Mouse (Mus musculus) liver, postnatal 0 days (tissue): Measurements from ENCODE around the gene Map2k5. TPM values are rescaled to one million over a fixed set of nuclear protein-coding genes. Genes with fewer than 3 reads are reported as not detected.
A peak's percentile ranks its signal among the peaks of the same experiment; 100 is the strongest.

Experiments
- ATAC-seq: fragments of 200-750 bp; cut with Nextera tagmentation; 2 replicates; pipeline ENCODE4 v1.8.0; 2017; ENCODE audit warnings: mild to moderate bottlenecking, moderate library complexity
- DNase-seq: peaks from one replicate; pipeline ENCODE4 v3.0.0-alpha.2; 2016
- H3K27ac ChIP-seq: fragments of 300-500 bp; sonication (generic); 2 replicates; pipeline ENCODE4 v1.5.1; 2014; ENCODE audit warnings: antibody characterized with exemption, moderate library complexity, mild to moderate bottlenecking, low read depth
- H3K27me3 ChIP-seq: fragments of 300-500 bp; sonication (generic); 2 replicates; pipeline ENCODE4 v1.6.1; 2014; ENCODE audit warnings: low read length, control low read depth, mixed read lengths; ENCODE audit not compliant: insufficient read depth
- H3K36me3 ChIP-seq: fragments of 300-500 bp; sonication (generic); replicated peaks from 2 replicates; pipeline ENCODE4 v1.6.1; 2014; ENCODE audit warnings: mild to moderate bottlenecking, control low read depth, low read length, moderate library complexity, mixed read lengths; ENCODE audit not compliant: insufficient read depth
- H3K4me1 ChIP-seq: fragments of 300-500 bp; sonication (generic); 2 replicates; pipeline ENCODE4 v1.6.1; 2014; ENCODE audit warnings: antibody characterized with exemption, mild to moderate bottlenecking, control low read depth; ENCODE audit not compliant: insufficient read depth
- H3K4me2 ChIP-seq: fragments of 300-500 bp; sonication (generic); 2 replicates; pipeline ENCODE4 v1.6.1; 2014; ENCODE audit warnings: low read depth, mild to moderate bottlenecking, low read length, moderate library complexity, mixed read lengths
- H3K4me3 ChIP-seq: fragments of 300-500 bp; sonication (generic); 2 replicates; pipeline ENCODE4 v1.5.1; 2014; ENCODE audit warnings: low read depth, low read length
- H3K9ac ChIP-seq: fragments of 300-500 bp; sonication (generic); replicated peaks from 2 replicates; pipeline ENCODE4 v1.6.1; 2014; ENCODE audit warnings: mild to moderate bottlenecking, moderate library complexity
- H3K9me3 ChIP-seq: fragments of 300-500 bp; sonication (generic); 2 replicates; pipeline ENCODE4 v1.6.1; 2016; ENCODE audit warnings: mild to moderate bottlenecking, control low read depth, low read length, mixed read lengths
- CTCF ChIP-seq: sonication (generic); IDR thresholded peaks from 2 replicates; pipeline ENCODE4 v1.5.1; 2016; ENCODE audit warnings: antibody characterized with exemption, low read depth
- EP300 ChIP-seq: IDR thresholded peaks from 2 replicates; pipeline ENCODE4 v1.6.1; 2016; ENCODE audit warnings: antibody characterized with exemption, low read depth, mild to moderate bottlenecking
- WGBS: fragments of 180-500 bp; shearing (Covaris S2); extraction: QIAGEN DNeasy Blood & Tissue Kit; methylation state at CpG from one replicate; pipeline ENCODE4 v1.1.7; 2014; ENCODE audit not compliant: insufficient replicate concordance; 5-methylcytosine and 5-hydroxymethylcytosine counted together
- polyA plus RNA-seq: library from polyadenylated mRNA; unstranded; fragments of >200 nt; fragmentation: Nextera tagmentation; extraction: Ambion mirVana; gene quantifications from 2 replicates; pipeline ENCODE4 v1.2.1, GENCODE M21; 2015

Map2k5 gene
- polyA plus RNA-seq, 1 experiment from 2014 or later: 9.1 TPM

- Histone ChIP-seq H3K4me2 (no peak overlapping the region), H3K36me3 (no peaks in the 10 kb centered on the region), H3K4me1 (peaks cover 4% of the 10 kb centered on the region), H3K9me3 (no peaks in the 10 kb centered on the region), H3K9ac (no peak overlapping the region), H3K27ac (no peak overlapping the region), H3K4me3 (no peak overlapping the region), H3K27me3 (no peaks in the 10 kb centered on the region)
- DNase-seq (no peak), ATAC-seq (no peak)
- TF ChIP-seq CTCF (no peak), EP300 (no peak)
- 83% methylated on average over 7 of the region's 7 CpGs for WGBS
These were observed 17.9 kb upstream of the Map2k5 start for GRCm38 (mm10) chr9:63395612-63396011.

- Histone ChIP-seq H3K9me3 (no peaks in the 10 kb centered on the region), H3K27ac (no peak overlapping the region), H3K27me3 (no peaks in the 10 kb centered on the region), H3K4me3 (no peak overlapping the region), H3K4me1 (no peaks in the 10 kb centered on the region; the same call in 1 of the 2 replicates), H3K36me3 (no peaks in the 10 kb centered on the region), H3K9ac (no peak overlapping the region), H3K4me2 (no peak overlapping the region)
- ATAC-seq (no peak), DNase-seq (no peak)
- no peak for TF ChIP-seq CTCF
- TF ChIP-seq EP300: no peak
- 63% methylated on average over 2 of the region's 2 CpGs for WGBS
These were observed 13.6 kb upstream of the Map2k5 start for GRCm38 (mm10) chr9:63391307-63391706.

- no peak for TF ChIP-seq EP300
- no peak for TF ChIP-seq CTCF
- Histone ChIP-seq H3K4me3 (no peak overlapping the region), H3K36me3 (no peaks in the 10 kb centered on the region), H3K27ac (no peak overlapping the region), H3K4me1 (peaks cover 6% of the 10 kb centered on the region), H3K4me2 (no peak overlapping the region), H3K9ac (no peak overlapping the region), H3K9me3 (no peaks in the 10 kb centered on the region), H3K27me3 (no peaks in the 10 kb centered on the region)
- DNase-seq: no peak
- 69% methylated on average over 4 of the region's 4 CpGs for WGBS
- no peak for ATAC-seq
These were observed 5.1 kb upstream of the Map2k5 start for GRCm38 (mm10) chr9:63382761-63383160.

GRCm38 (mm10) chr9:63380326-63380725 lies 2.6 kb upstream of the Map2k5 start:
- TF ChIP-seq CTCF (no peak), EP300 (no peak)
- Histone ChIP-seq H3K4me1 (peaks cover 21% of the 10 kb centered on the region), H3K4me2 (no peak overlapping the region), H3K9ac (no peak overlapping the region), H3K9me3 (no peaks in the 10 kb centered on the region), H3K27ac (no peak overlapping the region), H3K4me3 (no peak overlapping the region), H3K27me3 (no peaks in the 10 kb centered on the region), H3K36me3 (no peaks in the 10 kb centered on the region)
- 75% methylated on average over 3 of the region's 3 CpGs for WGBS
- DNase-seq: no peak
- no peak for ATAC-seq

GRCm38 (mm10) chr9:63378174-63378573 lies 472 bp upstream of the Map2k5 start:
- Histone ChIP-seq H3K9me3 (no peaks in the 10 kb centered on the region), H3K27ac (peak overlapping the region; percentile 85), H3K4me3 (peak overlapping the region; percentile 66), H3K36me3 (no peaks in the 10 kb centered on the region), H3K4me1 (peaks cover 22% of the 10 kb centered on the region), H3K27me3 (no peaks in the 10 kb centered on the region), H3K9ac (peak overlapping the region; percentile 77), H3K4me2 (peak overlapping the region; percentile 88)
- WGBS: 17% methylated on average over 8 of the region's 8 CpGs
- no peak for DNase-seq
- no peak for ATAC-seq
- TF ChIP-seq EP300: no peak
- no peak for TF ChIP-seq CTCF

- TF ChIP-seq CTCF (no peak), EP300 (0 out of 2 replicates have a peak, but pooled peaks have one; percentile 20)
- no peak overlapping the region for H3K27ac ChIP-seq
- peaks cover 18% of the 10 kb centered on the region for H3K4me1 ChIP-seq
- DNase-seq (no peak), ATAC-seq (no peak)
- WGBS: 36% methylated on average over 2 of the region's 2 CpGs
- no peaks in the 10 kb centered on the region for H3K27me3 ChIP-seq
- no peak overlapping the region for H3K4me3 ChIP-seq
- no peak overlapping the region for H3K4me2 ChIP-seq
- H3K9ac ChIP-seq: no peak overlapping the region
- no peaks in the 10 kb centered on the region for H3K9me3 ChIP-seq
- H3K36me3 ChIP-seq: peaks cover 15% of the 10 kb centered on the region
These were observed 4.4 kb downstream of the Map2k5 start for GRCm38 (mm10) chr9:63373315-63373714.

GRCm38 (mm10) chr9:63372541-63372940 lies 5.2 kb downstream of the Map2k5 start:
- H3K4me1 ChIP-seq: peaks cover 16% of the 10 kb centered on the region
- WGBS: 84% methylated on average over 8 of the region's 8 CpGs
- no peak for ATAC-seq

More at GRCm38 (mm10) chr9:63372541-63372940, 5.2 kb downstream of the Map2k5 start:
- TF ChIP-seq EP300 (no peak), CTCF (no peak)
- no peak for DNase-seq
- no peak overlapping the region for H3K4me2 ChIP-seq
- peaks cover 15% of the 10 kb centered on the region for H3K36me3 ChIP-seq
- no peaks in the 10 kb centered on the region for H3K27me3 ChIP-seq
- no peak overlapping the region for H3K27ac ChIP-seq
- H3K4me3 ChIP-seq: no peak overlapping the region
- no peaks in the 10 kb centered on the region for H3K9me3 ChIP-seq
- H3K9ac ChIP-seq: no peak overlapping the region
